ENCODE assay signal across 15 mouse cellular contexts in genomic region chr10:99416271-99416670, GRCm38 (mm10).
"Had no signal": no experiment of that assay in that cellular context is flagged by ENCODE, and none has a peak within 500 bp of the region (broad histone marks: within the 10 kb centered on the region; RNA-seq: fewer than 3 reads in every experiment).

No protein-coding gene starts in this region.

- H3K36me3 ChIP-seq: liver, embryonic 13.5 days; midbrain, embryonic 13.5 days; stomach, embryonic 15.5 days had no signal

- H3K9ac ChIP-seq: liver, embryonic 13.5 days; midbrain, embryonic 13.5 days; stomach, embryonic 15.5 days had no signal

- H3K4me2 ChIP-seq: liver, embryonic 13.5 days; midbrain, embryonic 13.5 days; stomach, embryonic 15.5 days had no signal

- H3K4me3 ChIP-seq: left cerebral cortex, adult 2 months; liver, embryonic 13.5 days; midbrain, embryonic 13.5 days; stomach, embryonic 15.5 days had no signal

- H3K9me3 ChIP-seq: liver, embryonic 13.5 days; midbrain, embryonic 13.5 days; stomach, embryonic 15.5 days had no signal

- H3K4me1 ChIP-seq: liver, embryonic 13.5 days; stomach, embryonic 15.5 days had no signal

- ATAC-seq: midbrain, embryonic 13.5 days had no signal

- H3K27ac ChIP-seq: kidney, postnatal 0 days; left cerebral cortex, adult 2 months; liver, embryonic 13.5 days; macrophage; midbrain, embryonic 13.5 days; stomach, embryonic 15.5 days had no signal

- DNase-seq: kidney, adult 2 months; kidney, postnatal 36 days; layer of hippocampus, postnatal 36 days; left cerebral cortex, postnatal 4 days; liver, embryonic 13.5 days; lung, adult 2 months; lung, postnatal 14 days; right cerebral cortex, adult 18-20 months; right cerebral cortex, postnatal 25 days; spleen, adult 18-20 months had no signal

- H3K27me3 ChIP-seq: liver, embryonic 13.5 days; midbrain, embryonic 13.5 days; stomach, embryonic 15.5 days had no signal
